Mouse (Mus musculus) brain, embryonic 14.5 days (tissue): ENCODE data around the gene Usp4. TPM values are rescaled to one million over a fixed set of nuclear protein-coding genes. Genes with fewer than 3 reads are reported as not detected.

ENCODE experiments used
- DNase-seq: peaks from one replicate; pipeline ENCODE4 v3.0.0-alpha.2; 2011; ENCODE audit warnings: low read depth
- CTCF ChIP-seq: fragments of 200-500 bp; IDR thresholded peaks from 2 replicates; pipeline ENCODE4 v1.5.1; 2012; ENCODE audit warnings: inconsistent platforms, mild to moderate bottlenecking, moderate library complexity, borderline replicate concordance; ENCODE audit not compliant: insufficient read depth, insufficient read length; ENCODE audit errors: extremely low read depth
- POLR2A ChIP-seq: fragments of 200-500 bp; IDR thresholded peaks from 2 replicates; pipeline ENCODE4 v1.6.1; 2012; ENCODE audit warnings: mild to moderate bottlenecking, inconsistent platforms, borderline replicate concordance; ENCODE audit not compliant: poor library complexity, insufficient read depth, insufficient read length, severe bottlenecking; ENCODE audit errors: extremely low read depth
- polyA plus RNA-seq: library from polyadenylated mRNA; depleted of rRNA; stranded (reverse); fragments of >200 nt; gene quantifications from 2 replicates; pipeline ENCODE4 v1.2.3, GENCODE M21; 2012

Usp4 gene
- polyA plus RNA-seq, 1 experiment, result 152 TPM

GRCm38 (mm10) chr9:108343835-108344234, 3.8 kb upstream of the Usp4 start:
- TF ChIP-seq CTCF (no peak), POLR2A (no peak)
- no peak for DNase-seq

GRCm38 (mm10) chr9:108344471-108344870, 3.2 kb upstream of the Usp4 start:
- TF ChIP-seq POLR2A (no peak), CTCF (no peak)
- no peak for DNase-seq

- TF ChIP-seq CTCF (no peak), POLR2A (no peak)
- no peak for DNase-seq
These were observed 629 bp upstream of the Usp4 start for GRCm38 (mm10) chr9:108347024-108347423.

GRCm38 (mm10) chr9:108348290-108348680, 632 bp downstream of the Usp4 start:
- no peak for DNase-seq
- TF ChIP-seq POLR2A (no peak), CTCF (no peak)

- no peak for DNase-seq
- TF ChIP-seq POLR2A (no peak), CTCF (no peak)
These were observed 2.1 kb downstream of the Usp4 start for GRCm38 (mm10) chr9:108349727-108350126.

- DNase-seq, result no peak
- no peak for TF ChIP-seq POLR2A
- no peak for TF ChIP-seq CTCF
These were observed 30.6 kb downstream of the Usp4 start for GRCm38 (mm10) chr9:108378234-108378633.

GRCm38 (mm10) chr9:108378736-108379135, 31.1 kb downstream of the Usp4 start:
- DNase-seq, result no peak
- TF ChIP-seq POLR2A (no peak), CTCF (no peak)

GRCm38 (mm10) chr9:108379294-108379693, 31.6 kb downstream of the Usp4 start:
- DNase-seq, result no peak
- no peak for TF ChIP-seq CTCF
- no peak for TF ChIP-seq POLR2A

- TF ChIP-seq POLR2A, result no peak
- no peak for TF ChIP-seq CTCF
- DNase-seq, result no peak
These were observed 33.7 kb downstream of the Usp4 start for GRCm38 (mm10) chr9:108381382-108381781.

GRCm38 (mm10) chr9:108385006-108385405, 37.4 kb downstream of the Usp4 start:
- DNase-seq, result no peak
- TF ChIP-seq CTCF (no peak), POLR2A (no peak)

GRCm38 (mm10) chr9:108386816-108387215, 39.2 kb downstream of the Usp4 start:
- TF ChIP-seq CTCF (no peak), POLR2A (no peak)
- DNase-seq, result no peak

- no peak for DNase-seq
- no peak for TF ChIP-seq POLR2A
- no peak for TF ChIP-seq CTCF
These were observed 40.9 kb downstream of the Usp4 start for GRCm38 (mm10) chr9:108388601-108389000.

GRCm38 (mm10) chr9:108389220-108389619, 41.6 kb downstream of the Usp4 start:
- DNase-seq, result no peak
- TF ChIP-seq CTCF (no peak), POLR2A (no peak)

GRCm38 (mm10) chr9:108392676-108393075, 45.0 kb downstream of the Usp4 start, which contains the start of gene 1700102P08Rik:
Gene 1700102P08Rik, plus strand, starts transcription at chr9:108392805.
- TF ChIP-seq POLR2A, result no peak
- TF ChIP-seq CTCF, result no peak
- no peak for DNase-seq

GRCm38 (mm10) chr9:108394191-108394590, 46.5 kb downstream of the Usp4 start:
- TF ChIP-seq CTCF, result no peak
- TF ChIP-seq POLR2A, result no peak
- DNase-seq, result no peak
